Mouse (Mus musculus): ENCODE measurements around the gene Lrrc4. TPM values are rescaled to one million over a fixed set of nuclear protein-coding genes. Genes with fewer than 3 reads are reported as not detected.

The Lrrc4 gene
- total and polyA plus RNA-seq, 3 experiments, result 0.11 TPM; not detected in 2

- Histone ChIP-seq H3K9me3 (replicated peaks) (no peaks in the 10 kb centered on the region), H3K27me3 (ENCODE audit: insufficient read depth, low read length) (no peaks in the 10 kb centered on the region), H3K4me3 (ENCODE audit: low read depth, low read length) (no peak overlapping the region), H3K36me3 (replicated peaks) (peaks cover 48% of the 10 kb centered on the region), H3K4me1 (ENCODE audit: insufficient read depth, low read depth, low read length) (peaks cover 23% of the 10 kb centered on the region)
- no peak for ATAC-seq (ENCODE audit: extremely low read depth, insufficient number of reproducible peaks, low FRiP score, poor library complexity, severe bottlenecking)
- no peak for DNase-seq (ENCODE audit: low spot score)
- TF ChIP-seq POLR2AphosphoS5 (IDR thresholded peaks at IDR 0.05; ENCODE audit: insufficient replicate concordance, low read depth, low read length) (no peak), GATA2 (IDR thresholded peaks at IDR 0.05; ENCODE audit: borderline replicate concordance, low read depth, low read length) (no peak), GATA1 (IDR thresholded peaks at IDR 0.05; ENCODE audit: borderline replicate concordance, low read length) (no peak), CTCF (IDR thresholded peaks at IDR 0.05; ENCODE audit: low read depth, low read length) (no peak), TAL1 (conservative IDR thresholded peaks at IDR 0.05; ENCODE audit: low read depth, low read length) (no peak)
These were observed 212.8 kb downstream of the Lrrc4 start for GRCm38 (mm10) chr6:28618751-28619153.

DNA sequence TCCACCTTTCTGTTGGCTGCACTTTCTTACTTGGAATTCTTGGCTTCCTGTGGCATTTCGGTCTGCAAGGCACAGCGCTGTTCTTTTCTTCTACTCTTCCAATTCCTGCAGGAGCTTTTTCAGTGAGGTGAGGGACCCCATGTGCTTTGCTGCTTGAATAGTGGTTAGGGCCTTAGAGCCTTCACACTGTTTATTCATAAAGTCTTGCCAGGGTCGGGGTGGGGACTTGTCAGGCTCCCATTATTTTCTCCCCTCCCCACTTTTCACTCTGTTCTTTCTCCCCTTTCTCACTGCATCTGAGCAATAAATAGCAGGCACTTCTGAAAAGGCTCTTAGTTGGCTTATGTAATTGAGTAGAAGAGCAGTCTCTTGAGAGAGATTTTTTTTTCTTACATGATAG lies 213.2 kb downstream of the Lrrc4 start:
- Histone ChIP-seq H3K4me1 (ENCODE audit: insufficient read depth, low read depth, low read length) (peaks cover 23% of the 10 kb centered on the region), H3K36me3 (replicated peaks) (peaks cover 45% of the 10 kb centered on the region), H3K9me3 (replicated peaks) (no peaks in the 10 kb centered on the region), H3K27me3 (ENCODE audit: insufficient read depth, low read length) (no peaks in the 10 kb centered on the region), H3K4me3 (ENCODE audit: low read depth, low read length) (no peak overlapping the region)
- no peak for DNase-seq (ENCODE audit: low spot score)
- no peak for TF ChIP-seq POLR2AphosphoS5 (IDR thresholded peaks at IDR 0.05; ENCODE audit: insufficient replicate concordance, low read depth, low read length)
- TF ChIP-seq CTCF (IDR thresholded peaks at IDR 0.05; ENCODE audit: low read depth, low read length), result no peak
- no peak for TF ChIP-seq TAL1 (conservative IDR thresholded peaks at IDR 0.05; ENCODE audit: low read depth, low read length)
- no peak for TF ChIP-seq GATA2 (IDR thresholded peaks at IDR 0.05; ENCODE audit: borderline replicate concordance, low read depth, low read length)
- TF ChIP-seq GATA1 (IDR thresholded peaks at IDR 0.05; ENCODE audit: borderline replicate concordance, low read length), result no peak
- ATAC-seq (ENCODE audit: extremely low read depth, insufficient number of reproducible peaks, low FRiP score, poor library complexity, severe bottlenecking), result no peak

- TF ChIP-seq POLR2AphosphoS5 (IDR thresholded peaks at IDR 0.05; ENCODE audit: insufficient replicate concordance, low read depth, low read length) (no peak), CTCF (IDR thresholded peaks at IDR 0.05; ENCODE audit: low read depth, low read length) (no peak), TAL1 (conservative IDR thresholded peaks at IDR 0.05; ENCODE audit: low read depth, low read length) (no peak), GATA1 (IDR thresholded peaks at IDR 0.05; ENCODE audit: borderline replicate concordance, low read length) (no peak), GATA2 (IDR thresholded peaks at IDR 0.05; ENCODE audit: borderline replicate concordance, low read depth, low read length) (no peak)
- H3K27me3 ChIP-seq (ENCODE audit: insufficient read depth, low read length), result no peaks in the 10 kb centered on the region
- H3K4me1 ChIP-seq (ENCODE audit: insufficient read depth, low read depth, low read length), result peaks cover 12% of the 10 kb centered on the region; the same call in 1 of the 2 replicates
- ATAC-seq (ENCODE audit: extremely low read depth, insufficient number of reproducible peaks, low FRiP score, poor library complexity, severe bottlenecking) (no peak), DNase-seq (ENCODE audit: low spot score) (no peak)
- no peak overlapping the region for H3K4me3 ChIP-seq (ENCODE audit: low read depth, low read length)
- H3K36me3 ChIP-seq (replicated peaks), result peaks cover 30% of the 10 kb centered on the region
- H3K9me3 ChIP-seq (replicated peaks), result no peaks in the 10 kb centered on the region
These were observed 215.6 kb downstream of the Lrrc4 start for GRCm38 (mm10) chr6:28615966-28616365.

DNA sequence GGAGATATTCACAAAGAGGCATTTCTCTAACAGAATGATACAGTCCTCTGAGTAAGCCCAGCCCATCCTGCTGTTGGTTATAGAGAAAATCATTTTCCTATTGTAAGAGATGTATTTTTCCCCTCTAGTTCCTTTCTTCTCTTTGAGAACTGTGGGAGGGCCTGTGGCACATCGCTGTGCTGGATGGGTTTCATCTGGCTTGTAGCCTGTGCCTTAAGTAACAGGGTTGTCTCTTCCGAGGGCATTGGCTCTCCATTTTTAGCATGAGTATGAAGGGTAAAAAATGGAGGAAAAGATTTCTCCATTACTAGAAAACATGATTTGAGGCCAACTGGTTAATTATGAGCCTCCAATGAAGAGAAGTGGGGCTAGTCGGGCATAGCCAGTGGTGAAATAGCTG lies 216.1 kb downstream of the Lrrc4 start:
- TF ChIP-seq GATA2 (IDR thresholded peaks at IDR 0.05; ENCODE audit: borderline replicate concordance, low read depth, low read length) (no peak), GATA1 (IDR thresholded peaks at IDR 0.05; ENCODE audit: borderline replicate concordance, low read length) (no peak), CTCF (IDR thresholded peaks at IDR 0.05; ENCODE audit: low read depth, low read length) (no peak), POLR2AphosphoS5 (IDR thresholded peaks at IDR 0.05; ENCODE audit: insufficient replicate concordance, low read depth, low read length) (no peak), TAL1 (conservative IDR thresholded peaks at IDR 0.05; ENCODE audit: low read depth, low read length) (no peak)

DNA sequence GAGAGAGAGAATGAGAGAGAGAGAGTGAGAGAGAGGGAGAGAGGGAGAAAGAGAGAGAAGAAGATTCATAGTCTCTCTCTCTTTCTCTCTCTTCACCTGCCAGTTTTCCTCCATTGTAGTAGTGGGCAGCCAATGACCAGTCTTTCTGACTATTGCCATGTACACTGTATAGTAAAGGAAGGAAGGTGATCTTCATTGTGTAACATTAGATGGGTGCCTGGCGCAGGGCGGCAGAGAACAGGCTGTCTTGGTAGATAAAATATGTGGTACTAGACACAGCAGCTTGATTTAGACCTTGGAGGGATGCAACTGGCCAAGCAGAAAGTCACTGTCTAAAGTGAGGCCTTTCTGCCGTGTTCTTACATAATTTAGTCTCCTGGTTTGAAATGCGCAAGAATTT lies 216.7 kb downstream of the Lrrc4 start:
- ATAC-seq (ENCODE audit: extremely low read depth, insufficient number of reproducible peaks, low FRiP score, poor library complexity, severe bottlenecking) (no peak), DNase-seq (ENCODE audit: low spot score) (no peak)
- peaks cover 8% of the 10 kb centered on the region; the same call in 1 of the 2 replicates for H3K4me1 ChIP-seq (ENCODE audit: insufficient read depth, low read depth, low read length)
- peaks cover 29% of the 10 kb centered on the region for H3K36me3 ChIP-seq (replicated peaks)
- no peak overlapping the region for H3K4me3 ChIP-seq (ENCODE audit: low read depth, low read length)
- no peak for TF ChIP-seq CTCF (IDR thresholded peaks at IDR 0.05; ENCODE audit: low read depth, low read length)
- TF ChIP-seq TAL1 (conservative IDR thresholded peaks at IDR 0.05; ENCODE audit: low read depth, low read length), result no peak
- H3K27me3 ChIP-seq (ENCODE audit: insufficient read depth, low read length), result no peaks in the 10 kb centered on the region
- H3K9me3 ChIP-seq (replicated peaks), result no peaks in the 10 kb centered on the region

More for the DNA sequence above, 216.1 kb downstream of the Lrrc4 start:
- ATAC-seq (ENCODE audit: extremely low read depth, insufficient number of reproducible peaks, low FRiP score, poor library complexity, severe bottlenecking) (no peak), DNase-seq (ENCODE audit: low spot score) (no peak)
- Histone ChIP-seq H3K9me3 (replicated peaks) (no peaks in the 10 kb centered on the region), H3K36me3 (replicated peaks) (peaks cover 31% of the 10 kb centered on the region), H3K4me1 (ENCODE audit: insufficient read depth, low read depth, low read length) (peaks cover 10% of the 10 kb centered on the region; the same call in 1 of the 2 replicates), H3K27me3 (ENCODE audit: insufficient read depth, low read length) (no peaks in the 10 kb centered on the region), H3K4me3 (ENCODE audit: low read depth, low read length) (no peak overlapping the region)

DNA sequence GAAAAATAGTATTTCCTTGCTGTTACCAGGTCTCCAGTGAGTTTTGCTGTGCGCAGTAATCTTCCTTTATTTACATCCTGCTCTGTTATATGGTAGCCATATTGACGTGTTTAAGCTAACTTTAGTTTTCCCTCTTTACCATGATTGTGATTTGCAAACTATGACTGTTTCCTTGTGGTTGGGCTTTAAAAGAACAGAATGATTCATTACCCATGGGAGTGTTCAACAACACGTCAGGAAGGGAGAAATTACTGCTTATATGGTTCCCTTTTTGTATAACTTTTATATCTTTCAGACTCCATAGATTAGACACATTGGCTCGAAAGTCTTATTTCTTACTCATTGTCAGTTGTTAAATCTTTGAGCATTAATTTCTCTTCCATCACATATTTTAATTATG lies 218.1 kb downstream of the Lrrc4 start:
- no peak for TF ChIP-seq GATA1 (IDR thresholded peaks at IDR 0.05; ENCODE audit: borderline replicate concordance, low read length)
- TF ChIP-seq TAL1 (conservative IDR thresholded peaks at IDR 0.05; ENCODE audit: low read depth, low read length), result no peak
- no peak for TF ChIP-seq POLR2AphosphoS5 (IDR thresholded peaks at IDR 0.05; ENCODE audit: insufficient replicate concordance, low read depth, low read length)
- TF ChIP-seq GATA2 (IDR thresholded peaks at IDR 0.05; ENCODE audit: borderline replicate concordance, low read depth, low read length), result no peak
- TF ChIP-seq CTCF (IDR thresholded peaks at IDR 0.05; ENCODE audit: low read depth, low read length), result no peak
- ATAC-seq (ENCODE audit: extremely low read depth, insufficient number of reproducible peaks, low FRiP score, poor library complexity, severe bottlenecking), result no peak
- Histone ChIP-seq H3K4me1 (ENCODE audit: insufficient read depth, low read depth, low read length) (peaks cover 3% of the 10 kb centered on the region; the same call in 1 of the 2 replicates), H3K27me3 (ENCODE audit: insufficient read depth, low read length) (no peaks in the 10 kb centered on the region), H3K4me3 (ENCODE audit: low read depth, low read length) (no peak overlapping the region), H3K9me3 (replicated peaks) (no peaks in the 10 kb centered on the region), H3K36me3 (replicated peaks) (peaks cover 29% of the 10 kb centered on the region)
- no peak for DNase-seq (ENCODE audit: low spot score)

Other genes starting within 250 kb of the Lrrc4 start
- not detected in 2 replicates for gene Lep, start 228.5 kb upstream of the Lrrc4 start, total RNA-seq (2014; fragmentation: Nextera tagmentation)
- gene Lep, start 228.5 kb upstream of the Lrrc4 start, total RNA-seq (2017), result 0.11 and 0.12 TPM in 2 replicates
- not detected in 2 replicates for gene Lep, start 228.5 kb upstream of the Lrrc4 start, polyA plus RNA-seq (2012)